Mouse (Mus musculus) limb, embryonic 14.5 days (tissue): ENCODE data around the gene Batf3. TPM values are rescaled to one million over a fixed set of nuclear protein-coding genes. Genes with fewer than 3 reads are reported as not detected.

Source experiments
- ATAC-seq: fragments of 200-750 bp; cut with Nextera tagmentation; 2 replicates; pipeline ENCODE4 v1.8.0; 2017; ENCODE audit warnings: low read depth, moderate number of reproducible peaks, moderate TSS enrichment; ENCODE audit not compliant: low FRiP score
- DNase-seq: peaks from one replicate; pipeline ENCODE4 v3.0.0-alpha.2; 2015; ENCODE audit warnings: low spot score
- H3K27ac ChIP-seq: fragments of 300-500 bp; sonication (generic); replicated peaks from 2 replicates; pipeline ENCODE4 v1.5.1; 2014; ENCODE audit warnings: low read depth, mild to moderate bottlenecking, low read length, moderate library complexity, mixed read lengths
- H3K27me3 ChIP-seq: fragments of 300-500 bp; sonication (generic); 2 replicates; pipeline ENCODE4 v1.6.1; 2014; ENCODE audit warnings: low read length, mixed read lengths; ENCODE audit not compliant: control insufficient read depth, insufficient read depth
- H3K36me3 ChIP-seq: fragments of 300-500 bp; sonication (generic); 2 replicates; pipeline ENCODE4 v1.6.1; 2014; ENCODE audit warnings: mild to moderate bottlenecking, low read length, moderate library complexity, mixed read lengths; ENCODE audit not compliant: control insufficient read depth, insufficient read depth
- H3K4me1 ChIP-seq: fragments of 300-500 bp; sonication (generic); 2 replicates; pipeline ENCODE4 v1.6.1; 2014; ENCODE audit warnings: antibody characterized with exemption, low read length, mixed read lengths; ENCODE audit not compliant: control insufficient read depth, insufficient read depth
- H3K4me2 ChIP-seq: fragments of 300-500 bp; sonication (generic); replicated peaks from 2 replicates; pipeline ENCODE4 v1.6.1; 2014; ENCODE audit warnings: low read depth, mild to moderate bottlenecking, low read length, moderate library complexity; ENCODE audit not compliant: severe bottlenecking
- H3K4me3 ChIP-seq: fragments of 300-500 bp; sonication (generic); replicated peaks from 2 replicates; pipeline ENCODE4 v1.5.1; 2014; ENCODE audit warnings: low read length
- H3K9ac ChIP-seq: fragments of 300-500 bp; sonication (generic); 2 replicates; pipeline ENCODE4 v1.6.1; 2014; ENCODE audit warnings: mild to moderate bottlenecking, low read depth, low read length, moderate library complexity; ENCODE audit not compliant: severe bottlenecking
- H3K9me3 ChIP-seq: fragments of 300-500 bp; sonication (generic); 2 replicates; pipeline ENCODE4 v1.6.1; 2016; ENCODE audit warnings: low read length; ENCODE audit not compliant: control insufficient read depth
- POLR2A ChIP-seq: fragments of 200-500 bp; IDR thresholded peaks from 2 replicates; pipeline ENCODE4 v1.8.0; 2012; ENCODE audit warnings: inconsistent platforms, mild to moderate bottlenecking, moderate library complexity, borderline replicate concordance; ENCODE audit not compliant: insufficient read depth, insufficient read length; ENCODE audit errors: extremely low read depth
- WGBS: fragments of 180-500 bp; shearing (Covaris S2); extraction: QIAGEN DNeasy Blood & Tissue Kit; methylation state at CpG from one replicate; pipeline ENCODE4 v1.1.7; 2014; 5-methylcytosine and 5-hydroxymethylcytosine counted together
- polyA plus RNA-seq, 2 experiments: library from polyadenylated mRNA; depleted of rRNA in 1 of 2; stranded (reverse) in 1 of 2; unstranded in 1 of 2; fragments of >200 nt; fragmentation: Nextera tagmentation in 1 of 2; extraction: Ambion mirVana in 1 of 2; gene quantifications; 2 replicates each; pipeline versions ENCODE4 v1.2.1 to v1.2.3; 2012 to 2014

Gene Batf3
- polyA plus RNA-seq, 2 experiments: 11.2 to 16.1 TPM

GRCm38 (mm10) chr1:191107306-191107705 is 9.7 kb downstream of the Batf3 start:
- Histone ChIP-seq H3K4me3 (no peak overlapping the region), H3K36me3 (0 out of 2 replicates have a peak, but pooled peaks cover 2% of the 10 kb centered on the region), H3K9me3 (no peaks in the 10 kb centered on the region), H3K27ac (no peak overlapping the region), H3K27me3 (no peaks in the 10 kb centered on the region), H3K9ac (no peak overlapping the region), H3K4me2 (no peak overlapping the region), H3K4me1 (no peaks in the 10 kb centered on the region)
- ATAC-seq (no peak), DNase-seq (no peak)
- no peak for TF ChIP-seq POLR2A
- WGBS: 65% methylated on average over 10 of the region's 10 CpGs

DNA sequence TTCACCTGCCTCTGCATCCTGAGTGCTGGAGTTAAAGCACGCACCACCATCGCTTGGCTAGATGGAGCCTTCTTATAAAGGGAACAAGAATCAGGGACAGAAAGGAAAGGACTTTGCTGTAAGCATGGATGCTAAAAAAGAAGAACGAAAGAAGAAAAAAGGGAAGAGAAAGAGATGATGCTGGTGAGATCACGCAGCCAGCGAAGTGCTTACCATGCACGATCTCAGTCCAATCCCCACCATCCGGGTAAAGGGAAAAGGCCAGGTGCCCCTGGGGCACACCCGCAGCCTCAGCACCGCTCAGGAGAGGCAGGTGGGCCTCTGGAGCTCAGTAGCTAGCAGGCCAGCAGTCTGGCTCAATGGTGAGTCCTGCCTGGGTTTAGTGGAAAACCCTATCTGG is 12.3 kb downstream of the Batf3 start:
- H3K36me3 ChIP-seq: 0 out of 2 replicates have a peak, but pooled peaks cover 2% of the 10 kb centered on the region
- H3K27me3 ChIP-seq: no peaks in the 10 kb centered on the region
- H3K9me3 ChIP-seq: no peaks in the 10 kb centered on the region
- H3K4me2 ChIP-seq: no peak overlapping the region
- DNase-seq (no peak), ATAC-seq (no peak)
- TF ChIP-seq POLR2A: no peak
- H3K27ac ChIP-seq: no peak overlapping the region
- no peaks in the 10 kb centered on the region for H3K4me1 ChIP-seq
- H3K9ac ChIP-seq: no peak overlapping the region
- H3K4me3 ChIP-seq: no peak overlapping the region
- 91% methylated on average over 9 of the region's 9 CpGs for WGBS

DNA sequence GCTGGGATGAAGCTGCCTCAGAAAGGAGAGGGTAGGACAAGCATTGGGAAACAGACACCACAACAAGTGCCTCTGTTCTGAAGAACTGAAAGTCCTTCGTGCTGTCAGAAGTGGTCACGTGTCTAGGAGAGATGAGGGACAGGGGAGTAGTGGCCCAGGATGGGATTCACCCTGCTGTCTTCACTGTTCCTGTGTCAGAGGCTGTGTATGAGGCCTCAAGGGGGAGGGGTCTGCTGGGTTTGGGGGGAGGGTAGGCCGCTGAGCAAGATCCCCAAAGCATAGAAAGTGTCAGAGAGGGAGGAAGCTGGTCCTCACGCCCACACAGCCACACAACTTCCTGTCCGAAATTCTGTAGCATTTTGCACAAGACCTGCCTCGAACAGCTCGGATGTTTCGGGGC is 13.5 kb downstream of the Batf3 start:
- DNase-seq (no peak), ATAC-seq (no peak)
- Histone ChIP-seq H3K27me3 (no peaks in the 10 kb centered on the region), H3K36me3 (0 out of 2 replicates have a peak, but pooled peaks cover 2% of the 10 kb centered on the region), H3K9me3 (no peaks in the 10 kb centered on the region), H3K4me3 (no peak overlapping the region), H3K4me1 (no peaks in the 10 kb centered on the region), H3K4me2 (no peak overlapping the region), H3K27ac (no peak overlapping the region), H3K9ac (no peak overlapping the region)
- WGBS: 47% methylated on average over 8 of the region's 8 CpGs
- no peak for TF ChIP-seq POLR2A

- H3K9me3 ChIP-seq: no peaks in the 10 kb centered on the region
- no peak overlapping the region for H3K4me3 ChIP-seq
- no peaks in the 10 kb centered on the region for H3K36me3 ChIP-seq
- H3K27ac ChIP-seq: no peak overlapping the region
- no peak for ATAC-seq
- 71% methylated on average over 7 of the region's 7 CpGs for WGBS
- no peaks in the 10 kb centered on the region for H3K27me3 ChIP-seq
- no peak overlapping the region for H3K4me2 ChIP-seq
- no peaks in the 10 kb centered on the region for H3K4me1 ChIP-seq
- no peak for TF ChIP-seq POLR2A
- DNase-seq: no peak
- no peak overlapping the region for H3K9ac ChIP-seq
Measured at GRCm38 (mm10) chr1:191114868-191115267, 17.2 kb downstream of the Batf3 start.

DNA sequence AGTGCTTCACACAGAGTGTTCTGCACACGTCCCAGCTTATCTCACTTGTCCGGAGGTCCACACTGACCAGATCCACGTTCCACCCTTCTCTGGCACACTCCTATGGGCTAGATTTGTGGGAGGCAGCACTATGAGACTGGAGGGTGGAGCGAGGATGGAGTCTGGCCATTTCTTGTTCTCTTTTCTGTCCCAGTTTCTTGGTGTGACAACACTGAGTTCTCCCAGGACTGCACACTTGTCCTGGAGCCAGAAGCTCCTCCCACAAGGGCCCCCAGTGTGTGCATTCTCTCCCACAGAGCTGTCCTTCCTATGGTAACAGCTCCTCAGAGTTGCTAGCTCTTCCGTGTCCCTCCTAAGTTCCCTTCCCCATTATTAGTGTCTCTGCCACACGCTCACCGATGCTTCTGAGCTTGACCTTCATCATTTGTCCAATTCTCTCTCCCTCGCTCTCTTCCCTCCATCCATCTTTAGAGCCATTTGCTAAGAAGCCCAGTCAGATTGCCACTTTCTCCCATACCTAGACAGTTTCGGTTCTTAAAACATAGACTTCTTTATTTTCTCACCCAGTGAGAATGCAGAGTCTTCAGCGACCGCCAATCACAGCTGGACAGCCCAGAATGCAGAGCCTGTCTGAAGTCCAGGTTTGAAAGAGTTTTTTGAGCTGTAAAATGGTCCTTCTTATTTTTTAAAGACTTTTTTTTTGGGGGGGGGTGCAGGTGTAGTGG is 18.0 kb downstream of the Batf3 start:
- ATAC-seq (no peak), DNase-seq (no peak)
- Histone ChIP-seq H3K9me3 (no peaks in the 10 kb centered on the region), H3K27ac (no peak overlapping the region), H3K4me2 (no peak overlapping the region), H3K4me3 (no peak overlapping the region), H3K27me3 (no peaks in the 10 kb centered on the region), H3K36me3 (no peaks in the 10 kb centered on the region), H3K9ac (no peak overlapping the region), H3K4me1 (no peaks in the 10 kb centered on the region)
- TF ChIP-seq POLR2A: no peak
- WGBS: 88% methylated on average over 11 of the region's 11 CpGs
